Mouse (Mus musculus): ENCODE measurements around the gene Vmn1r4.

GRCm38 (mm10) chr6:56916279-56916678 lies 7.5 kb upstream of the Vmn1r4 start:
- no peak for TF ChIP-seq KAT2A (conservative IDR thresholded peaks at IDR 0.05; ENCODE audit: low read depth, low read length)
- no peak for TF ChIP-seq RCOR1 (IDR thresholded peaks at IDR 0.05; ENCODE audit: low read depth, low read length)
- no peak for TF ChIP-seq EP300 (IDR thresholded peaks at IDR 0.05; ENCODE audit: low read depth in 1 of 2, low read length in 2 of 2)
- TF ChIP-seq MAX (IDR thresholded peaks at IDR 0.05; ENCODE audit: low read length) = no peak
- TF ChIP-seq ZKSCAN1 (IDR thresholded peaks at IDR 0.05; ENCODE audit: low read depth, low read length) = no peak
- no peak for TF ChIP-seq ZMIZ1 (IDR thresholded peaks at IDR 0.05; ENCODE audit: low read depth, low read length)
- no peak for TF ChIP-seq POLR2A (IDR thresholded peaks at IDR 0.05; ENCODE audit: control insufficient read depth in 1 of 2, insufficient read depth in 1 of 2, low read depth in 1 of 2, low read length in 2 of 2, poor library complexity in 1 of 2)
